8 mouse cellular contexts compared by ENCODE assay signal in the genomic region with DNA sequence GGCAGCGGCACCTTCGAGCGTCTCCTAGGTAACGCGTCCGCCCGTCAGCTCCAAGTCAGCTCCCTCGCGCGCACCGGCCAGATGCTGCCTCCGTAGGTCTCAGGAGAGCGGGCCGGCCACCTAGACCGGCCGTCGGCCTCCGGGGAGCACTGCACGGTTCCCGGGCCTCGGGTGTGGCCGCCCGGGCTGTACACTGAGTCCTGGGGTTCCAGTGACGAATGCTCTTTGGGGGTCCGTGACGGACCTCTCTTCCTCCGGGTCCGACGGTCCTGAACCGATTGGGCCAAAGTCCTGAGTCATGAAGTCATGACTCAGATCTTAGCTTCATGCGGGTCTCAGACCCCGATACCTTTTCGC. TPM values are rescaled to one million over a fixed set of nuclear protein-coding genes. Genes with fewer than 3 reads are reported as not detected.
A peak's percentile ranks its signal among the peaks of the same experiment; 100 is the strongest.
DNase-seq lines count a peak whose midpoint lies in the region; ATAC-seq and TF ChIP-seq lines count a peak whose summit lies in the region.

No protein-coding gene starts in this region.

- peaks cover 21% of the 10 kb centered on the region for H3K4me1 ChIP-seq in heart, embryonic 11.5 days (ENCODE audit: control insufficient read depth, insufficient read depth, low read length)
- H3K4me1 ChIP-seq in forebrain, embryonic 12.5 days: peaks cover 28% of the 10 kb centered on the region
- peaks cover 37% of the 10 kb centered on the region for H3K4me1 ChIP-seq in liver, embryonic 13.5 days (replicated peaks)

- 2% methylated on average over 31 of the region's 33 CpGs for WGBS in heart, embryonic 11.5 days (ENCODE audit: insufficient replicate concordance)
- WGBS in forebrain, embryonic 12.5 days: under 1% methylated on average over 33 of the region's 33 CpGs
- WGBS in liver, embryonic 13.5 days (ENCODE audit: insufficient replicate concordance): 1% methylated on average over 33 of the region's 33 CpGs

- H3K36me3 ChIP-seq in heart, embryonic 11.5 days (ENCODE audit: control insufficient read depth, insufficient read depth, low read length): peaks cover 26% of the 10 kb centered on the region
- H3K36me3 ChIP-seq in C2C12 (ENCODE audit: control insufficient read depth, insufficient read depth): peaks cover 46% of the 10 kb centered on the region
- peaks cover 59% of the 10 kb centered on the region for H3K36me3 ChIP-seq in forebrain, embryonic 12.5 days (replicated peaks)
- H3K36me3 ChIP-seq in liver, embryonic 13.5 days: peaks cover 65% of the 10 kb centered on the region

- H3K4me3 ChIP-seq in heart, embryonic 11.5 days (ENCODE audit: low read depth, low read length): peak overlapping the region; percentile 92
- peak overlapping the region; percentile 94 for H3K4me3 ChIP-seq in C2C12 (ENCODE audit: insufficient read depth, poor library complexity, severe bottlenecking)
- H3K4me3 ChIP-seq in forebrain, embryonic 12.5 days (replicated peaks): peak overlapping the region; percentile 94
- H3K4me3 ChIP-seq in liver, embryonic 13.5 days (replicated peaks): peak overlapping the region; percentile 80

- H3K27ac ChIP-seq in heart, embryonic 11.5 days (ENCODE audit: low read depth, low read length): no peak overlapping the region
- H3K27ac ChIP-seq in forebrain, embryonic 12.5 days: peak overlapping the region; percentile 56; the same call in 1 of the 2 replicates
- peak overlapping the region; percentile 76 for H3K27ac ChIP-seq in liver, embryonic 13.5 days

- no peaks in the 10 kb centered on the region for H3K9me3 ChIP-seq in heart, embryonic 11.5 days (replicated peaks; ENCODE audit: control insufficient read depth, low read length)
- no peaks in the 10 kb centered on the region for H3K9me3 ChIP-seq in forebrain, embryonic 12.5 days
- no peaks in the 10 kb centered on the region for H3K9me3 ChIP-seq in liver, embryonic 13.5 days (replicated peaks)

- peak overlapping the region; percentile 84 for H3K4me2 ChIP-seq in heart, embryonic 11.5 days
- H3K4me2 ChIP-seq in forebrain, embryonic 12.5 days: peak overlapping the region; percentile 96
- peak overlapping the region; percentile 90 for H3K4me2 ChIP-seq in liver, embryonic 13.5 days

- no peaks in the 10 kb centered on the region for H3K27me3 ChIP-seq in heart, embryonic 11.5 days (ENCODE audit: control insufficient read depth, insufficient read depth, low read length)
- H3K27me3 ChIP-seq in C2C12 (ENCODE audit: control insufficient read depth, insufficient read depth, insufficient read length): no peaks in the 10 kb centered on the region
- no peaks in the 10 kb centered on the region for H3K27me3 ChIP-seq in forebrain, embryonic 12.5 days
- no peaks in the 10 kb centered on the region for H3K27me3 ChIP-seq in liver, embryonic 13.5 days

- DNase-seq in heart, postnatal 25 days (ENCODE audit: low spot score): no peak
- no peak for DNase-seq in liver, embryonic 13.5 days
- DNase-seq in layer of hippocampus, adult 9-10 months (ENCODE audit: low spot score): no peak
- DNase-seq in left cerebral cortex, postnatal 25 days (ENCODE audit: low spot score in 2 of 2): no peak

- TF ChIP-seq CTCF in C2C12 (IDR thresholded peaks at IDR 0.05; ENCODE audit: control insufficient read depth, insufficient read depth, insufficient read length): no peak

- peak overlapping the region; percentile 80 for H3K9ac ChIP-seq in heart, embryonic 11.5 days (ENCODE audit: low read depth, low read length)
- peak overlapping the region; percentile 86 for H3K9ac ChIP-seq in forebrain, embryonic 12.5 days
- peak overlapping the region; percentile 85 for H3K9ac ChIP-seq in liver, embryonic 13.5 days

- intact Hi-C loops in heart, postnatal 25 days (cut with DNase I): no loop called here
- intact Hi-C loops in left cerebral cortex, postnatal 25 days (cut with DNase I): loop anchor here (1.0 kb wide), 1 partner anchor 17 kb away; a partner anchor contains a TSS

- peaks cover 29% of the 10 kb centered on the region for H3K79me3 ChIP-seq in C2C12 (ENCODE audit: low read depth)

- peaks cover 34% of the 10 kb centered on the region for H3K79me2 ChIP-seq in C2C12 (ENCODE audit: control insufficient read depth, insufficient read depth)

- peak; percentile 58 for ATAC-seq in heart, embryonic 11.5 days (replicated peaks; ENCODE audit: insufficient number of reproducible peaks, low FRiP score, low TSS enrichment)
- peak; percentile 73; the same call in 1 of the 2 replicates for ATAC-seq in forebrain, embryonic 12.5 days (ENCODE audit: low FRiP score)
- peak; percentile 69 for ATAC-seq in liver, embryonic 13.5 days (ENCODE audit: low read depth)
- no peak; the same call in 1 of the 2 replicates for ATAC-seq in erythroid progenitor cell, adult 5-6 weeks (replicated peaks; ENCODE audit: low FRiP score, poor library complexity, severe bottlenecking)

- H3ac ChIP-seq in C2C12 (ENCODE audit: control insufficient read depth, insufficient read length, low read depth): peak overlapping the region; percentile 97

TF ChIP-seq in C2C12, 6 proteins besides CTCF, POLR2A, EP300 and RAD21:
- TF ChIP-seq USF1 (IDR thresholded peaks at IDR 0.05; ENCODE audit: low read depth) (no peak), MAX (IDR thresholded peaks at IDR 0.05) (no peak)

RNA-seq across cellular contexts. Expression of a gene that starts 0.3 kb away (rescaled TPM):
- 43.6 and 48.4 TPM in 2 replicates for polyA plus RNA-seq in heart, embryonic 11.5 days (2014; fragmentation: Nextera tagmentation; extraction: Ambion mirVana)
- 10 to 100 TPM; 10.5 to 10.6 TPM for total RNA-seq in heart, postnatal 25 days (2021)
- 26.4 TPM for polyA plus RNA-seq in C2C12 (2012; fragmentation: generic; extraction: Trizol)
- polyA plus RNA-seq in forebrain, embryonic 12.5 days (2016; fragmentation: Nextera tagmentation; extraction: Ambion mirVana): 48.2 and 50.1 TPM in 2 replicates
- 15.9 and 16.0 TPM in 2 replicates for polyA plus RNA-seq in liver, embryonic 13.5 days (2015; fragmentation: Nextera tagmentation; extraction: Ambion mirVana)
- total RNA-seq in erythroid progenitor cell, adult 5-6 weeks (2015; ENCODE audit: low replicate concordance): 13.8 and 22.0 TPM in 2 replicates
- 3.8 and 16.7 TPM in 2 replicates for total RNA-seq in erythroid progenitor cell, adult 5-6 weeks (2017; ENCODE audit: low replicate concordance)
- total RNA-seq in left cerebral cortex, postnatal 25 days (2021): 10 to 100 TPM; 56.7 to 58.1 TPM

RNA-seq across cellular contexts. Expression of a gene that starts 9.8 kb away (rescaled TPM):
- polyA plus RNA-seq in heart, embryonic 11.5 days (2014; fragmentation: Nextera tagmentation; extraction: Ambion mirVana): 21.3 and 27.5 TPM in 2 replicates
- 1 to 10 TPM; 7.9 to 8.9 TPM for total RNA-seq in heart, postnatal 25 days (2021)
- 24.6 TPM for polyA plus RNA-seq in C2C12 (2012; fragmentation: generic; extraction: Trizol)
- 34.5 and 35.4 TPM in 2 replicates for polyA plus RNA-seq in forebrain, embryonic 12.5 days (2016; fragmentation: Nextera tagmentation; extraction: Ambion mirVana)
- polyA plus RNA-seq in liver, embryonic 13.5 days (2015; fragmentation: Nextera tagmentation; extraction: Ambion mirVana): 20.2 and 23.1 TPM in 2 replicates
- 5.8 and 26.8 TPM in 2 replicates for total RNA-seq in erythroid progenitor cell, adult 5-6 weeks (2015; ENCODE audit: low replicate concordance)
- 21.2 and 24.0 TPM in 2 replicates for total RNA-seq in erythroid progenitor cell, adult 5-6 weeks (2017; ENCODE audit: low replicate concordance)
- total RNA-seq in left cerebral cortex, postnatal 25 days (2021): 10 to 100 TPM; 21.5 to 29.0 TPM

RNA-seq across cellular contexts. Expression of a gene that starts 9.8 kb away (rescaled TPM):
- polyA plus RNA-seq in heart, embryonic 11.5 days (2014; fragmentation: Nextera tagmentation; extraction: Ambion mirVana): 16.9 and 19.6 TPM in 2 replicates
- total RNA-seq in heart, postnatal 25 days (2021): 10 to 100 TPM; 53.7 to 56.4 TPM
- polyA plus RNA-seq in C2C12 (2012; fragmentation: generic; extraction: Trizol): 7.5 TPM
- 8.6 and 10.9 TPM in 2 replicates for polyA plus RNA-seq in forebrain, embryonic 12.5 days (2016; fragmentation: Nextera tagmentation; extraction: Ambion mirVana)
- polyA plus RNA-seq in liver, embryonic 13.5 days (2015; fragmentation: Nextera tagmentation; extraction: Ambion mirVana): 8.4 and 9.5 TPM in 2 replicates
- total RNA-seq in erythroid progenitor cell, adult 5-6 weeks (2015; ENCODE audit: low replicate concordance): 4.3 TPM in 1 of 2 replicates, not detected in the other
- 1.4 and 5.0 TPM in 2 replicates for total RNA-seq in erythroid progenitor cell, adult 5-6 weeks (2017; ENCODE audit: low replicate concordance)
- 10 to 100 TPM; 12.6 to 15.9 TPM for total RNA-seq in left cerebral cortex, postnatal 25 days (2021)

RNA-seq across cellular contexts. Expression of a gene that starts 14.4 kb away (rescaled TPM):
- 0.24 TPM in 1 of 2 replicates, not detected in the other for polyA plus RNA-seq in heart, embryonic 11.5 days (2014; fragmentation: Nextera tagmentation; extraction: Ambion mirVana)
- under 1 TPM; 0.47 to 0.84 TPM for total RNA-seq in heart, postnatal 25 days (2021)
- 0.13 TPM for polyA plus RNA-seq in C2C12 (2012; fragmentation: generic; extraction: Trizol)
- polyA plus RNA-seq in forebrain, embryonic 12.5 days (2016; fragmentation: Nextera tagmentation; extraction: Ambion mirVana): 0.17 and 0.38 TPM in 2 replicates
- 0.12 TPM in 1 of 2 replicates, not detected in the other for polyA plus RNA-seq in liver, embryonic 13.5 days (2015; fragmentation: Nextera tagmentation; extraction: Ambion mirVana)
- not detected in 2 replicates for total RNA-seq in erythroid progenitor cell, adult 5-6 weeks (2015; ENCODE audit: low replicate concordance)
- total RNA-seq in erythroid progenitor cell, adult 5-6 weeks (2017; ENCODE audit: low replicate concordance): not detected in 2 replicates
- total RNA-seq in left cerebral cortex, postnatal 25 days (2021): under 1 TPM in 1 of 2 experiments, not detected in 1; 0.18 TPM

RNA-seq across cellular contexts. Expression of a gene that starts 16.7 kb away (rescaled TPM):
- 222 and 232 TPM in 2 replicates for polyA plus RNA-seq in heart, embryonic 11.5 days (2014; fragmentation: Nextera tagmentation; extraction: Ambion mirVana)
- 100 to 1,000 TPM; 253 to 263 TPM for total RNA-seq in heart, postnatal 25 days (2021)
- 338 TPM for polyA plus RNA-seq in C2C12 (2012; fragmentation: generic; extraction: Trizol)
- 130 and 135 TPM in 2 replicates for polyA plus RNA-seq in forebrain, embryonic 12.5 days (2016; fragmentation: Nextera tagmentation; extraction: Ambion mirVana)
- polyA plus RNA-seq in liver, embryonic 13.5 days (2015; fragmentation: Nextera tagmentation; extraction: Ambion mirVana): 142 and 150 TPM in 2 replicates
- total RNA-seq in erythroid progenitor cell, adult 5-6 weeks (2015; ENCODE audit: low replicate concordance): 10.8 and 17.6 TPM in 2 replicates
- total RNA-seq in erythroid progenitor cell, adult 5-6 weeks (2017; ENCODE audit: low replicate concordance): 11.6 and 13.7 TPM in 2 replicates
- total RNA-seq in left cerebral cortex, postnatal 25 days (2021): 10 to 100 TPM; 72.6 to 75.2 TPM
